Comparison of ENCODE assay signal across 14 mouse cellular contexts in genomic region chr1:54899247-54899646, GRCm38 (mm10). TPM values are rescaled to one million over a fixed set of nuclear protein-coding genes. Genes with fewer than 3 reads are reported as not detected.
DNase-seq lines count a peak whose midpoint lies in the region; ATAC-seq and TF ChIP-seq lines count a peak whose summit lies in the region.
"Had no signal": no experiment of that assay in that cellular context is flagged by ENCODE, and none has a peak within 500 bp of the region (broad histone marks: within the 10 kb centered on the region; RNA-seq: fewer than 3 reads in every experiment).

No protein-coding gene starts in this region.

- no peaks in the 10 kb centered on the region for H3K36me3 ChIP-seq in midbrain, embryonic 12.5 days
- no peaks in the 10 kb centered on the region for H3K36me3 ChIP-seq in midbrain, embryonic 10.5 days
- H3K36me3 ChIP-seq in forebrain, postnatal 0 days (ENCODE audit: insufficient read depth): no peaks in the 10 kb centered on the region
- H3K36me3 ChIP-seq in neural tube, embryonic 14.5 days (ENCODE audit: control insufficient read depth, insufficient read depth, low read length): no peaks in the 10 kb centered on the region
- H3K36me3 ChIP-seq: limb, embryonic 12.5 days had no signal

- intact Hi-C loops in gastrocnemius, adult 2 months (cut with DNase I): no loop called here

- H3K4me1 ChIP-seq in midbrain, embryonic 12.5 days: peaks cover 19% of the 10 kb centered on the region
- no peaks in the 10 kb centered on the region; the same call in 1 of the 2 replicates for H3K4me1 ChIP-seq in midbrain, embryonic 10.5 days
- peaks cover 39% of the 10 kb centered on the region for H3K4me1 ChIP-seq in forebrain, postnatal 0 days (ENCODE audit: insufficient read depth)
- peaks cover 13% of the 10 kb centered on the region for H3K4me1 ChIP-seq in neural tube, embryonic 14.5 days (ENCODE audit: control insufficient read depth, insufficient read depth, low read length)

- TF ChIP-seq CTCF in gastrocnemius, adult 2 months (IDR thresholded peaks at IDR 0.05): no peak
- no peak for TF ChIP-seq CTCF in forebrain, postnatal 0 days (IDR thresholded peaks at IDR 0.05; ENCODE audit: low read depth)

- 0 out of 2 replicates have a peak, but pooled peaks have one; percentile 6 for ATAC-seq in midbrain, embryonic 12.5 days (ENCODE audit: low FRiP score, low read depth)
- ATAC-seq in forebrain, postnatal 0 days: peak; percentile 60
- ATAC-seq in neural tube, embryonic 14.5 days (ENCODE audit: low read depth): peak; percentile 77; the same call in 1 of the 2 replicates
- no peak for ATAC-seq in monocyte, adult 5-6 weeks (replicated peaks; ENCODE audit: insufficient number of reproducible peaks, low FRiP score, low TSS enrichment, poor library complexity, severe bottlenecking)

- H3K4me3 ChIP-seq in gastrocnemius, adult 2 months: no peak overlapping the region
- H3K4me3 ChIP-seq in midbrain, embryonic 12.5 days: no peak overlapping the region
- H3K4me3 ChIP-seq in midbrain, embryonic 10.5 days: no peak overlapping the region
- H3K4me3 ChIP-seq in forebrain, postnatal 0 days (ENCODE audit: low read depth, low read length): no peak overlapping the region
- no peak overlapping the region for H3K4me3 ChIP-seq in neural tube, embryonic 14.5 days (ENCODE audit: low read depth, low read length)
- H3K4me3 ChIP-seq: limb, embryonic 12.5 days had no signal

- WGBS in midbrain, embryonic 12.5 days: 70% methylated on average over 6 of the region's 6 CpGs
- 83% methylated on average over 6 of the region's 6 CpGs for WGBS in midbrain, embryonic 10.5 days
- 37% methylated on average over 6 of the region's 6 CpGs for WGBS in forebrain, postnatal 0 days
- 45% methylated on average over 6 of the region's 6 CpGs for WGBS in neural tube, embryonic 14.5 days

- no peak overlapping the region for H3K4me2 ChIP-seq in midbrain, embryonic 12.5 days (replicated peaks)
- H3K4me2 ChIP-seq in forebrain, postnatal 0 days (ENCODE audit: low read depth): peak overlapping the region; percentile 31; the same call in 1 of the 2 replicates
- peak overlapping the region; percentile 8; the same call in 1 of the 2 replicates for H3K4me2 ChIP-seq in neural tube, embryonic 14.5 days (ENCODE audit: low read depth, low read length)
- H3K4me2 ChIP-seq: limb, embryonic 12.5 days; lung, embryonic 14.5 days had no signal

- H3K27ac ChIP-seq in gastrocnemius, adult 2 months: peak overlapping the region; percentile 54; the same call in 1 of the 2 replicates
- no peak overlapping the region for H3K27ac ChIP-seq in midbrain, embryonic 12.5 days (replicated peaks)
- H3K27ac ChIP-seq in midbrain, embryonic 10.5 days (replicated peaks): no peak overlapping the region
- H3K27ac ChIP-seq in forebrain, postnatal 0 days (ENCODE audit: low read depth, low read length): peak overlapping the region; percentile 85
- peak overlapping the region; percentile 35; the same call in 1 of the 2 replicates for H3K27ac ChIP-seq in neural tube, embryonic 14.5 days (ENCODE audit: low read depth, low read length)
- H3K27ac ChIP-seq: limb, embryonic 12.5 days had no signal

- H3K27me3 ChIP-seq in midbrain, embryonic 12.5 days: no peaks in the 10 kb centered on the region
- H3K27me3 ChIP-seq in midbrain, embryonic 10.5 days (ENCODE audit: low read depth, poor library complexity, severe bottlenecking): no peaks in the 10 kb centered on the region
- no peaks in the 10 kb centered on the region for H3K27me3 ChIP-seq in forebrain, postnatal 0 days (ENCODE audit: insufficient read depth, low read length)
- H3K27me3 ChIP-seq in neural tube, embryonic 14.5 days (ENCODE audit: control insufficient read depth, insufficient read depth, low read length): no peaks in the 10 kb centered on the region
- H3K27me3 ChIP-seq: limb, embryonic 12.5 days had no signal

- DNase-seq in gastrocnemius, adult 2 months: no peak
- DNase-seq in gastrocnemius, adult 8-10 months (ENCODE audit: low spot score in 2 of 2): no peak
- no peak for DNase-seq in midbrain, embryonic 10.5 days (ENCODE audit: low spot score)
- no peak for DNase-seq in forebrain, postnatal 0 days
- no peak for DNase-seq in embryo, embryonic 10.5 days (ENCODE audit: low spot score)
- DNase-seq: adrenal gland, adult 2 months; kidney, adult 11 months; kidney, postnatal 4 days; thymus, postnatal 4 days had no signal

- no peak overlapping the region for H3K9ac ChIP-seq in midbrain, embryonic 12.5 days (replicated peaks)
- H3K9ac ChIP-seq in forebrain, postnatal 0 days: 0 out of 2 replicates have a peak overlapping the region, but pooled peaks have one; percentile 29
- H3K9ac ChIP-seq in neural tube, embryonic 14.5 days (replicated peaks; ENCODE audit: low read depth, low read length): no peak overlapping the region
- H3K9ac ChIP-seq: limb, embryonic 12.5 days; lung, embryonic 14.5 days had no signal

- no peaks in the 10 kb centered on the region for H3K9me3 ChIP-seq in midbrain, embryonic 12.5 days
- no peaks in the 10 kb centered on the region for H3K9me3 ChIP-seq in midbrain, embryonic 10.5 days (replicated peaks)
- H3K9me3 ChIP-seq in forebrain, postnatal 0 days (ENCODE audit: low read length): no peaks in the 10 kb centered on the region
- no peaks in the 10 kb centered on the region for H3K9me3 ChIP-seq in neural tube, embryonic 14.5 days (ENCODE audit: control insufficient read depth, low read length)
- H3K9me3 ChIP-seq: limb, embryonic 12.5 days had no signal

RNA-seq across cellular contexts. Expression of gene Ankrd44, which starts 26.9 kb away (rescaled TPM):
- total RNA-seq in gastrocnemius, adult 2 months (2021): 1 to 10 TPM; 7.5 to 9.6 TPM
- 1 to 10 TPM; 4.0 to 6.9 (median 5.7) TPM for total RNA-seq in gastrocnemius, adult 8-10 months (2022)
- 15.8 and 20.1 TPM in 2 replicates for polyA plus RNA-seq in midbrain, embryonic 12.5 days (2016; fragmentation: Nextera tagmentation; extraction: Ambion mirVana)
- polyA plus RNA-seq in midbrain, embryonic 10.5 days (2016; fragmentation: Nextera tagmentation; extraction: Ambion mirVana): 7.8 and 10.8 TPM in 2 replicates
- total RNA-seq in forebrain, postnatal 0 days (2014; rRNA removed): 47.2 and 88.1 TPM in 2 replicates
- 7.2 and 12.8 TPM in 2 replicates for polyA plus RNA-seq in forebrain, postnatal 0 days (2015; fragmentation: Nextera tagmentation; extraction: Ambion mirVana)
- polyA plus RNA-seq in neural tube, embryonic 14.5 days (2014; fragmentation: Nextera tagmentation; extraction: Ambion mirVana): 37.1 and 41.0 TPM in 2 replicates
- total RNA-seq in monocyte, adult 5-6 weeks (2017): 321 to 541 TPM (median 341 TPM) in 3 replicates

Comparison
In these comparisons a context has a peak if more than half of its experiments do, and no peak if none do; other contexts are left out.
1. H3K27ac ChIP-seq: peak in gastrocnemius, adult 2 months (single experiment), forebrain, postnatal 0 days (single experiment) and neural tube, embryonic 14.5 days (single experiment); none in midbrain, embryonic 12.5 days (single experiment) and midbrain, embryonic 10.5 days (single experiment).